Mouse (Mus musculus): Measurements from ENCODE around the gene H2-T24.

H2-T24 gene

GRCm38 (mm10) chr17:35998545-35999305, 21.6 kb downstream of the H2-T24 start:
- Histone ChIP-seq H3K9me3 (ENCODE audit: low read length) (peaks cover 7% of the 10 kb centered on the region), H3K36me3 (ENCODE audit: insufficient read depth, low read length) (peaks cover 8% of the 10 kb centered on the region; the same call in 1 of the 2 replicates), H3K4me3 (replicated peaks; ENCODE audit: low read length) (no peak overlapping the region), H3K27me3 (ENCODE audit: insufficient read depth, low read length) (no peaks in the 10 kb centered on the region), H3K4me1 (replicated peaks; ENCODE audit: low read depth, low read length) (peaks cover 77% of the 10 kb centered on the region)
- no peak for TF ChIP-seq POU5F1 (IDR thresholded peaks at IDR 0.05; ENCODE audit: borderline replicate concordance, low read length)
- TF ChIP-seq NANOG (IDR thresholded peaks at IDR 0.05; ENCODE audit: borderline replicate concordance, low read length), result no peak
- no peak for TF ChIP-seq CTCF (conservative IDR thresholded peaks at IDR 0.05; ENCODE audit: low read length)

DNA sequence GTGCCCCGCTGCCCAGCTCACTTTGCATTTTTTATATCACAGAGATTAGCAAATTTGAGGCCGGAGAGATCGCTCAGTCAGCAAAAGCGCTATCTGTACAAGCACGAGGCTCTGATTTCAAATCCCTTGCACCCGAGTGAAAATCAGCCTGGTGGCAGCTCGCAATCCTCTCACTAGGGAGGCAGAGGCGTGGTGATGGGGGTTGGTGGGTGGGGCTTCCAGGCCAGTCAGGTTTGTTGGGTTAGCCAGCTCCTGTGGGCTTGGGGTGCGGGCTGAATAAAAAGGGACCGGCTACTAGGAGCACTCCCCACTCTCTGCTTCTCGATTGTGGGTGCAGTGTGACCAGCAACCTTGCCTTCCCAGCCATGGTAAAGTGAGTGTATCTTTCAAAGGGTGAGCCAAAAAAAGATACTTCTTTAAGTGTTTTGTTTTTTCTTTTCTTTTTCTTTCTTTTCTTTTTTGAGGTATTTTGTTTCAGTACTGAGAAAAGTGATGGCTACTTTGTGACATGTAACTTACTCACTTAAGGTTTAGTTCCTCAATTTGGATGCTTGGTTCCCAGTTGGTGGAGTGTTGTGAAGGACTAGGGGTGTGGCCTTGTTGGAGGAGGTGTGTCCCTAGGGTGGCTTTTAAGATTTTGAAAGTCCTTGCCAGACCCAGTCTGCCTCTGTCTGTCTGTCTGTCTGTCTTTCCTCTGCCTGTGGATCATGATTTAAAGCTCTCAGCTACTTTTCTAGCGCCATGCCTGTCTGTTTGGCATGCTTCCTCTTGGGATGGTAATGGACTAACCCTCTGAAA, 22.4 kb downstream of the H2-T24 start:
- peaks cover 8% of the 10 kb centered on the region; the same call in 1 of the 2 replicates for H3K36me3 ChIP-seq (ENCODE audit: insufficient read depth, low read length)
- H3K9me3 ChIP-seq (ENCODE audit: low read length), result peaks cover 7% of the 10 kb centered on the region
- TF ChIP-seq POU5F1 (IDR thresholded peaks at IDR 0.05; ENCODE audit: borderline replicate concordance, low read length), result no peak
- TF ChIP-seq CTCF (conservative IDR thresholded peaks at IDR 0.05; ENCODE audit: low read length), result no peak
- no peak for TF ChIP-seq NANOG (IDR thresholded peaks at IDR 0.05; ENCODE audit: borderline replicate concordance, low read length)

GRCm38 (mm10) chr17:35996949-35997348, 23.4 kb downstream of the H2-T24 start:
- Histone ChIP-seq H3K27me3 (ENCODE audit: insufficient read depth, low read length) (no peaks in the 10 kb centered on the region), H3K4me3 (replicated peaks; ENCODE audit: low read length) (no peak overlapping the region), H3K4me1 (replicated peaks; ENCODE audit: low read depth, low read length) (peaks cover 75% of the 10 kb centered on the region), H3K9me3 (ENCODE audit: low read length) (peaks cover 1% of the 10 kb centered on the region), H3K36me3 (ENCODE audit: insufficient read depth, low read length) (peaks cover 5% of the 10 kb centered on the region; the same call in 1 of the 2 replicates)
- TF ChIP-seq CTCF (conservative IDR thresholded peaks at IDR 0.05; ENCODE audit: low read length) (peak; percentile 98), NANOG (IDR thresholded peaks at IDR 0.05; ENCODE audit: borderline replicate concordance, low read length) (no peak)

More for the DNA sequence above, 22.4 kb downstream of the H2-T24 start:
- H3K4me3 ChIP-seq (replicated peaks; ENCODE audit: low read length), result peak overlapping the region; percentile 30; the same call in 1 of the 2 replicates
- H3K27me3 ChIP-seq (ENCODE audit: insufficient read depth, low read length), result no peaks in the 10 kb centered on the region
- H3K4me1 ChIP-seq (replicated peaks; ENCODE audit: low read depth, low read length), result peaks cover 75% of the 10 kb centered on the region

DNA sequence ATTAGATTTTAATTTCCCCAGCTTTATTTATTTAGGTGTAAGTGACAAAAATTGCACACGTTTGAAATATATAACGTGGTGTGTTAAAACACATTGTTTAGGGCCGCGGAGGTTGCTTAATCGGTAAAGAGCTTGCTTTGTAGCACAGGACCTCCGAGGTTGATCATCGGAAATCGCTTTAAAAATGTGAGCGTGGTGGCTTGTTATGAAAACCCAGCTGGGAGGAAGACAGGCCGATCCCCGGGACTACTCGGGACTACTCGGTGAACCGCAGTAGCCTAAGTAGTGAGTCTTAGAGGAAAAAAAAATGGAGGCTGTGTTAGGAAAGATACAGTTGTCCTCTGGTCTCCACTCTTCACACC, 25.5 kb downstream of the H2-T24 start:
- H3K27me3 ChIP-seq (ENCODE audit: insufficient read depth, low read length), result no peaks in the 10 kb centered on the region
- H3K4me1 ChIP-seq (replicated peaks; ENCODE audit: low read depth, low read length), result peaks cover 60% of the 10 kb centered on the region
- H3K9me3 ChIP-seq (ENCODE audit: low read length), result no peaks in the 10 kb centered on the region
- H3K4me3 ChIP-seq (replicated peaks; ENCODE audit: low read length), result peak overlapping the region; percentile 85
- peaks cover 2% of the 10 kb centered on the region for H3K36me3 ChIP-seq (ENCODE audit: insufficient read depth, low read length)
- no peak for TF ChIP-seq CTCF (conservative IDR thresholded peaks at IDR 0.05; ENCODE audit: low read length)
- TF ChIP-seq POU5F1 (IDR thresholded peaks at IDR 0.05; ENCODE audit: borderline replicate concordance, low read length), result no peak
- no peak for TF ChIP-seq NANOG (IDR thresholded peaks at IDR 0.05; ENCODE audit: borderline replicate concordance, low read length)

GRCm38 (mm10) chr17:35994175-35994878, 26.0 kb downstream of the H2-T24 start:
- H3K36me3 ChIP-seq (ENCODE audit: insufficient read depth, low read length), result peaks cover 6% of the 10 kb centered on the region
- no peaks in the 10 kb centered on the region for H3K27me3 ChIP-seq (ENCODE audit: insufficient read depth, low read length)
- H3K9me3 ChIP-seq (ENCODE audit: low read length), result no peaks in the 10 kb centered on the region
- peak overlapping the region; percentile 85 for H3K4me3 ChIP-seq (replicated peaks; ENCODE audit: low read length)
- no peak for TF ChIP-seq POU5F1 (IDR thresholded peaks at IDR 0.05; ENCODE audit: borderline replicate concordance, low read length)
- TF ChIP-seq CTCF (conservative IDR thresholded peaks at IDR 0.05; ENCODE audit: low read length), result no peak
- no peak for TF ChIP-seq NANOG (IDR thresholded peaks at IDR 0.05; ENCODE audit: borderline replicate concordance, low read length)
- H3K4me1 ChIP-seq (replicated peaks; ENCODE audit: low read depth, low read length), result peaks cover 60% of the 10 kb centered on the region

DNA sequence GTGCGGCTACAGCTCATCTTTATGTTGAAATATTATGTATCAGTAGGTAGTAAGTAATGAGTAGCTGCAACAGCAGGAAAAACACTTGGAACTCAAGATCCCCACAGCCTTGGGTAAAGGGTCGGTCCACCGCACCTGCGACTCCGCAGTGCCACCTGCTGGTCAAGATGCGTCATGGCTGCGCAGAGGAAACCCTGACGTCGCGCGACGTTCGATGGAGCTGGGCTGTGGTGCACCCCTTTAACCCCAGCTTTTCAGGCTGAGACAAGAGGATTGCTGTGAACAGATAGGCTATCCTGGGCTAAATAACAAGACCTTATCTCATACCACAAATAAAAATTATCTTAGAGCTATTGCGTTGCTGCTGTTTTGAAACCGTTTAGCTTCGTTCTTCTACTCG, 26.7 kb downstream of the H2-T24 start:
- no peaks in the 10 kb centered on the region for H3K27me3 ChIP-seq (ENCODE audit: insufficient read depth, low read length)
- H3K4me1 ChIP-seq (replicated peaks; ENCODE audit: low read depth, low read length), result peaks cover 57% of the 10 kb centered on the region
- TF ChIP-seq NANOG (IDR thresholded peaks at IDR 0.05; ENCODE audit: borderline replicate concordance, low read length), result no peak
- TF ChIP-seq CTCF (conservative IDR thresholded peaks at IDR 0.05; ENCODE audit: low read length), result peak; percentile 94
- no peak for TF ChIP-seq POU5F1 (IDR thresholded peaks at IDR 0.05; ENCODE audit: borderline replicate concordance, low read length)
- H3K36me3 ChIP-seq (ENCODE audit: insufficient read depth, low read length), result peaks cover 13% of the 10 kb centered on the region
- H3K9me3 ChIP-seq (ENCODE audit: low read length), result no peaks in the 10 kb centered on the region
- H3K4me3 ChIP-seq (replicated peaks; ENCODE audit: low read length), result peak overlapping the region; percentile 85

DNA sequence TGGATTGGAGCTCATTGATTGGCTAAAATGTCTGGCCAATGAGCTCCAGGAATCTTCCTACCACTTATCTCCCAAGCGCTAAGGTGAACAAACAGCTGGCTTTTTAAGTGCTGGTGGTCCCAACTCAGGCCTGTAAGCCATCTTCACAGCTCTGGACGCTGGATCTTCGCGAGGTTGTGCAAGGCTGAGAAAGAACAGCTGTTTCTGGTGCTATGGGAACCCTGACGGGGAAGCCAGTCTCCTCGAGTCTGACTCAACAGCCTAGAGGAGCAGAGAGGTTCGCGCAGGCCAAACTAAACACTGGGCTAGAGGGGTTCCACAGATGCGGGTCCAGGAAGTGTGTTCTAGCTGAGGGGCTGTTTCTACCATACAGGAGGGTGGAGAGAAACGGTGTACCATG, 28.6 kb downstream of the H2-T24 start:
- H3K9me3 ChIP-seq (ENCODE audit: low read length), result no peaks in the 10 kb centered on the region
- H3K36me3 ChIP-seq (ENCODE audit: insufficient read depth, low read length), result peaks cover 32% of the 10 kb centered on the region
- H3K4me1 ChIP-seq (replicated peaks; ENCODE audit: low read depth, low read length), result peaks cover 57% of the 10 kb centered on the region
- peak overlapping the region; percentile 61 for H3K4me3 ChIP-seq (replicated peaks; ENCODE audit: low read length)
- no peak for TF ChIP-seq CTCF (conservative IDR thresholded peaks at IDR 0.05; ENCODE audit: low read length)
- TF ChIP-seq NANOG (IDR thresholded peaks at IDR 0.05; ENCODE audit: borderline replicate concordance, low read length), result no peak
- TF ChIP-seq POU5F1 (IDR thresholded peaks at IDR 0.05; ENCODE audit: borderline replicate concordance, low read length), result no peak
- no peaks in the 10 kb centered on the region for H3K27me3 ChIP-seq (ENCODE audit: insufficient read depth, low read length)

GRCm38 (mm10) chr17:35981776-35982175, 38.6 kb downstream of the H2-T24 start:
- H3K4me3 ChIP-seq (replicated peaks; ENCODE audit: low read length), result peak overlapping the region; percentile 93; the same call in 1 of the 2 replicates
- no peaks in the 10 kb centered on the region for H3K9me3 ChIP-seq (ENCODE audit: low read length)
- peaks cover 73% of the 10 kb centered on the region for H3K4me1 ChIP-seq (replicated peaks; ENCODE audit: low read depth, low read length)
- TF ChIP-seq NANOG (IDR thresholded peaks at IDR 0.05; ENCODE audit: borderline replicate concordance, low read length) (no peak), POU5F1 (IDR thresholded peaks at IDR 0.05; ENCODE audit: borderline replicate concordance, low read length) (no peak), CTCF (conservative IDR thresholded peaks at IDR 0.05; ENCODE audit: low read length) (no peak)
- H3K27me3 ChIP-seq (ENCODE audit: insufficient read depth, low read length), result no peaks in the 10 kb centered on the region
- H3K36me3 ChIP-seq (ENCODE audit: insufficient read depth, low read length), result peaks cover 64% of the 10 kb centered on the region

Measured in E14TG2a.4 (cell line).